Mouse (Mus musculus) kidney, postnatal 0 days (tissue): ENCODE measurements at regions not wholly inside any gene's neighbourhood (a gene's known extent, or its start where the extent isn't known, plus 50 kb on each side); places are given as distances from the start of the nearest gene placed in this dataset.

Experiments
- ATAC-seq: fragments of 200-750 bp; cut with Nextera tagmentation; replicated peaks from 2 replicates; pipeline ENCODE4 v1.8.0; 2017; ENCODE audit warnings: low read depth, moderate number of reproducible peaks, moderate TSS enrichment, moderate library complexity; ENCODE audit not compliant: low FRiP score
- DNase-seq: peaks from one replicate; pipeline ENCODE4 v3.0.0-alpha.2; 2016; ENCODE audit warnings: low spot score
- H3K27ac ChIP-seq: fragments of 300-500 bp; sonication (generic); 2 replicates; pipeline ENCODE4 v1.5.1; 2014; ENCODE audit warnings: mild to moderate bottlenecking
- H3K27me3 ChIP-seq: fragments of 300-500 bp; sonication (generic); 2 replicates; pipeline ENCODE4 v1.6.1; 2014; ENCODE audit warnings: low read length, mixed read lengths; ENCODE audit not compliant: insufficient read depth
- H3K36me3 ChIP-seq: fragments of 300-500 bp; sonication (generic); 2 replicates; pipeline ENCODE4 v1.6.1; 2014; ENCODE audit warnings: low read length, mixed read lengths; ENCODE audit not compliant: insufficient read depth
- H3K4me1 ChIP-seq: fragments of 300-500 bp; sonication (generic); replicated peaks from 2 replicates; pipeline ENCODE4 v1.6.1; 2014; ENCODE audit warnings: antibody characterized with exemption, low read length, mixed read lengths; ENCODE audit not compliant: insufficient read depth
- H3K4me2 ChIP-seq: fragments of 300-500 bp; sonication (generic); 2 replicates; pipeline ENCODE4 v1.6.1; 2014; ENCODE audit warnings: mild to moderate bottlenecking, low read length, moderate library complexity, mixed read lengths
- H3K4me3 ChIP-seq: fragments of 300-500 bp; sonication (generic); replicated peaks from 2 replicates; pipeline ENCODE4 v1.5.1; 2014; ENCODE audit warnings: low read depth, low read length
- H3K9ac ChIP-seq: fragments of 300-500 bp; sonication (generic); 2 replicates; pipeline ENCODE4 v1.6.1; 2014; ENCODE audit warnings: low read depth, low read length
- H3K9me3 ChIP-seq: fragments of 300-500 bp; sonication (generic); replicated peaks from 2 replicates; pipeline ENCODE4 v1.6.1; 2016; ENCODE audit warnings: low read length, inconsistent platforms, mixed read lengths
- CTCF ChIP-seq: IDR thresholded peaks from 2 replicates; pipeline ENCODE4 v1.5.1; 2016; ENCODE audit warnings: antibody characterized with exemption, low read depth, mild to moderate bottlenecking, moderate library complexity
- WGBS: fragments of 180-500 bp; shearing (Covaris S2); extraction: QIAGEN DNeasy Blood & Tissue Kit; methylation state at CpG from one replicate; pipeline ENCODE4 v1.1.7; 2014; 5-methylcytosine and 5-hydroxymethylcytosine counted together

- ATAC-seq (no peak), DNase-seq (no peak)
- H3K9ac ChIP-seq: no peak overlapping the region
- no peaks in the 10 kb centered on the region for H3K4me1 ChIP-seq
- no peak overlapping the region for H3K4me2 ChIP-seq
- no peak overlapping the region for H3K27ac ChIP-seq
- no peak for TF ChIP-seq CTCF
- H3K4me3 ChIP-seq: no peak overlapping the region
- no peaks in the 10 kb centered on the region for H3K27me3 ChIP-seq
- no peaks in the 10 kb centered on the region for H3K36me3 ChIP-seq
- no peaks in the 10 kb centered on the region for H3K9me3 ChIP-seq
- 81% methylated on average over 2 of the region's 2 CpGs for WGBS
Observed at GRCm38 (mm10) chr4:152784972-152785371, 307.3 kb upstream of the Kcnab2 start.

GRCm38 (mm10) chr4:152779526-152779925, 301.9 kb upstream of the Kcnab2 start:
- no peaks in the 10 kb centered on the region for H3K4me1 ChIP-seq
- H3K9ac ChIP-seq: no peak overlapping the region
- no peak overlapping the region for H3K4me2 ChIP-seq
- H3K36me3 ChIP-seq: no peaks in the 10 kb centered on the region
- H3K27ac ChIP-seq: no peak overlapping the region
- H3K4me3 ChIP-seq: no peak overlapping the region
- 56% methylated on average over 17 of the region's 17 CpGs for WGBS
- no peak for TF ChIP-seq CTCF
- no peaks in the 10 kb centered on the region for H3K27me3 ChIP-seq
- H3K9me3 ChIP-seq: no peaks in the 10 kb centered on the region
- ATAC-seq (no peak), DNase-seq (no peak)

- no peak for DNase-seq
- no peak for ATAC-seq
Observed at GRCm38 (mm10) chr4:152775801-152776200, 298.1 kb upstream of the Kcnab2 start.

GRCm38 (mm10) chr4:152771386-152771785, 293.7 kb upstream of the Kcnab2 start:
- DNase-seq (no peak), ATAC-seq (no peak)
- 70% methylated on average over 7 of the region's 7 CpGs for WGBS
- H3K4me3 ChIP-seq: no peak overlapping the region
- no peaks in the 10 kb centered on the region for H3K36me3 ChIP-seq
- no peak overlapping the region for H3K4me2 ChIP-seq
- TF ChIP-seq CTCF: no peak
- H3K9ac ChIP-seq: no peak overlapping the region
- no peak overlapping the region for H3K27ac ChIP-seq
- H3K9me3 ChIP-seq: no peaks in the 10 kb centered on the region
- H3K27me3 ChIP-seq: no peaks in the 10 kb centered on the region
- no peaks in the 10 kb centered on the region for H3K4me1 ChIP-seq

More at GRCm38 (mm10) chr4:152775801-152776200, 298.1 kb upstream of the Kcnab2 start:
- no peak overlapping the region for H3K9ac ChIP-seq
- no peaks in the 10 kb centered on the region for H3K36me3 ChIP-seq
- TF ChIP-seq CTCF: no peak
- no peaks in the 10 kb centered on the region for H3K9me3 ChIP-seq
- H3K4me2 ChIP-seq: no peak overlapping the region
- 73% methylated on average over 6 of the region's 6 CpGs for WGBS
- no peak overlapping the region for H3K4me3 ChIP-seq
- H3K27me3 ChIP-seq: no peaks in the 10 kb centered on the region
- H3K27ac ChIP-seq: no peak overlapping the region
- no peaks in the 10 kb centered on the region for H3K4me1 ChIP-seq

- Histone ChIP-seq H3K27me3 (no peaks in the 10 kb centered on the region), H3K9ac (no peak overlapping the region), H3K9me3 (peaks cover 3% of the 10 kb centered on the region; the same call in 1 of the 2 replicates), H3K4me2 (no peak overlapping the region), H3K4me1 (no peaks in the 10 kb centered on the region), H3K27ac (no peak overlapping the region), H3K36me3 (no peaks in the 10 kb centered on the region), H3K4me3 (no peak overlapping the region)
- no peak for DNase-seq
- TF ChIP-seq CTCF: peak; percentile 46
- WGBS: 86% methylated on average over 5 of the region's 5 CpGs
- no peak for ATAC-seq
Observed at GRCm38 (mm10) chr4:152767372-152767771, 289.7 kb upstream of the Kcnab2 start.

GRCm38 (mm10) chr4:152763116-152763515, 285.4 kb upstream of the Kcnab2 start:
- Histone ChIP-seq H3K36me3 (no peaks in the 10 kb centered on the region), H3K27me3 (no peaks in the 10 kb centered on the region), H3K4me3 (no peak overlapping the region), H3K27ac (no peak overlapping the region), H3K9ac (no peak overlapping the region), H3K4me2 (no peak overlapping the region), H3K9me3 (peaks cover 3% of the 10 kb centered on the region; the same call in 1 of the 2 replicates), H3K4me1 (no peaks in the 10 kb centered on the region)
- 33% methylated on average over 6 of the region's 6 CpGs for WGBS
- ATAC-seq (no peak), DNase-seq (no peak)
- TF ChIP-seq CTCF: no peak

GRCm38 (mm10) chr4:152762576-152762975, 284.9 kb upstream of the Kcnab2 start:
- Histone ChIP-seq H3K4me3 (no peak overlapping the region), H3K9ac (no peak overlapping the region), H3K36me3 (no peaks in the 10 kb centered on the region), H3K27ac (no peak overlapping the region), H3K4me1 (no peaks in the 10 kb centered on the region), H3K4me2 (no peak overlapping the region), H3K9me3 (peaks cover 3% of the 10 kb centered on the region; the same call in 1 of the 2 replicates), H3K27me3 (no peaks in the 10 kb centered on the region)
- DNase-seq (no peak), ATAC-seq (no peak)
- 66% methylated on average over 4 of the region's 4 CpGs for WGBS
- no peak for TF ChIP-seq CTCF
